Mouse (Mus musculus): ENCODE measurements around the gene Chd6. TPM values are rescaled to one million over a fixed set of nuclear protein-coding genes. Genes with fewer than 3 reads are reported as not detected.

The Chd6 gene
- polyA plus RNA-seq, 1 experiment: 5.4 TPM

GRCm38 (mm10) chr2:160918154-160918929, 190.5 kb downstream of the Chd6 start:
- peaks cover 10% of the 10 kb centered on the region for H3K9me3 ChIP-seq
- H3K36me3 ChIP-seq (replicated peaks; ENCODE audit: low read length): no peaks in the 10 kb centered on the region
- TF ChIP-seq GATA1 (IDR thresholded peaks at IDR 0.05; ENCODE audit: borderline replicate concordance, low read length) (no peak), FLI1 (IDR thresholded peaks at IDR 0.05; ENCODE audit: low read length) (no peak)
- peaks cover 65% of the 10 kb centered on the region for H3K27me3 ChIP-seq (replicated peaks)
- no peak overlapping the region for H3K4me3 ChIP-seq (replicated peaks)
- no peaks in the 10 kb centered on the region for H3K4me1 ChIP-seq

DNA sequence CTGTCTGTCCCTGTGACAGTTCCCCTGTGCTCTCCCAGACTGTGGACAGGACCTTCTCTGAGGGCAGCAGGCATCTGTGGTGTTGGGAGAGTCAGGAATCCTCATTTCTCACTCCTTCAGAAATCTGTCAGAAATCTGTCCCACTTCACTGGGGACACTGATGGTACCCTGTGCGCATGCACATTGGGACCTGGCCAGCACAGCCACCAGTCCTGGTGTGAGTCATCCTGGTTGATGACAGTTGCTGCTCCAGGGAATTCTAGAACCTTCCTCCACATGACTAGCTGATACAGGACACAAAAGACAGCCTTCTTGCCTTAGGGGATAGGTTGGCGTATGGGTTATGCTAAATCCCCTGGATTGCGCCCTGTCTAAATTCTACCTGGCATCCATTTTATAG, 191.6 kb downstream of the Chd6 start:
- Histone ChIP-seq H3K27me3 (replicated peaks) (peaks cover 69% of the 10 kb centered on the region), H3K4me1 (no peaks in the 10 kb centered on the region), H3K36me3 (replicated peaks; ENCODE audit: low read length) (no peaks in the 10 kb centered on the region), H3K9me3 (peaks cover 3% of the 10 kb centered on the region), H3K4me3 (replicated peaks) (no peak overlapping the region)
- TF ChIP-seq FLI1 (IDR thresholded peaks at IDR 0.05; ENCODE audit: low read length) (no peak), GATA1 (IDR thresholded peaks at IDR 0.05; ENCODE audit: borderline replicate concordance, low read length) (no peak)

- peaks cover 73% of the 10 kb centered on the region for H3K27me3 ChIP-seq (replicated peaks)
- no peaks in the 10 kb centered on the region for H3K9me3 ChIP-seq
- no peak overlapping the region for H3K4me3 ChIP-seq (replicated peaks)
- H3K4me1 ChIP-seq: peaks cover 4% of the 10 kb centered on the region; the same call in 1 of the 2 replicates
- H3K36me3 ChIP-seq (replicated peaks; ENCODE audit: low read length): no peaks in the 10 kb centered on the region
- TF ChIP-seq GATA1 (IDR thresholded peaks at IDR 0.05; ENCODE audit: borderline replicate concordance, low read length) (no peak), FLI1 (IDR thresholded peaks at IDR 0.05; ENCODE audit: low read length) (no peak)
Measured at GRCm38 (mm10) chr2:160916714-160917113, 192.2 kb downstream of the Chd6 start.

GRCm38 (mm10) chr2:160915821-160916610, 192.9 kb downstream of the Chd6 start:
- TF ChIP-seq GATA1 (IDR thresholded peaks at IDR 0.05; ENCODE audit: borderline replicate concordance, low read length) (no peak), FLI1 (IDR thresholded peaks at IDR 0.05; ENCODE audit: low read length) (no peak)
- peaks cover 6% of the 10 kb centered on the region; the same call in 1 of the 2 replicates for H3K4me1 ChIP-seq
- H3K36me3 ChIP-seq (replicated peaks; ENCODE audit: low read length): no peaks in the 10 kb centered on the region
- no peaks in the 10 kb centered on the region for H3K9me3 ChIP-seq
- peak overlapping the region; percentile 3 for H3K4me3 ChIP-seq (replicated peaks)
- peaks cover 79% of the 10 kb centered on the region for H3K27me3 ChIP-seq (replicated peaks)

DNA sequence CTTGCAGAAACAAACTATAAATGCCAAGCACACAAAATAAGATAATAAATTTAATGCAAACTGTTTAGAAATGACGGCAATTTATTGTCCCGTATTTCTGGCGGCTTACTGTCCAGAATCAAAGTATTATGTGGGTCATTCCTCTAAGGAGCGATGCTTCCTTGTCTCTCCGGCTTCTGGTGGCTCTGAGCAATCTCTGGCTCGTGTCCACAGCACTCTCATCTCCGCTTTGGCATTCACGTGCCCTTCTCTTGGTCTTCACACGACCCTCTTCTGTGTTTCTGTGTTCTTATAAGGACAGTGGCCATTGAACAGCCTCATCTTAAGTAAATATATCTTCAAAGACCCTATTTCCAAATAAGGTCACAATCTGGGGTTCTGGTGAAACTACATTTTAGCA, 194.2 kb downstream of the Chd6 start:
- Histone ChIP-seq H3K4me1 (peaks cover 6% of the 10 kb centered on the region; the same call in 1 of the 2 replicates), H3K36me3 (replicated peaks; ENCODE audit: low read length) (no peaks in the 10 kb centered on the region), H3K4me3 (replicated peaks) (no peak overlapping the region), H3K9me3 (no peaks in the 10 kb centered on the region), H3K27me3 (replicated peaks) (peaks cover 83% of the 10 kb centered on the region)
- TF ChIP-seq GATA1 (IDR thresholded peaks at IDR 0.05; ENCODE audit: borderline replicate concordance, low read length) (no peak), FLI1 (IDR thresholded peaks at IDR 0.05; ENCODE audit: low read length) (no peak)

- H3K9me3 ChIP-seq: no peaks in the 10 kb centered on the region
- H3K4me1 ChIP-seq: peaks cover 6% of the 10 kb centered on the region; the same call in 1 of the 2 replicates
- no peak within 1 kb of the TSS for H3K4me3 ChIP-seq (replicated peaks)
- H3K27me3 ChIP-seq (replicated peaks): peaks cover 93% of the 10 kb centered on the region
- no peaks in the 10 kb centered on the region for H3K36me3 ChIP-seq (replicated peaks; ENCODE audit: low read length)
- TF ChIP-seq GATA1 (IDR thresholded peaks at IDR 0.05; ENCODE audit: borderline replicate concordance, low read length) (no peak), FLI1 (IDR thresholded peaks at IDR 0.05; ENCODE audit: low read length) (no peak)
Measured at GRCm38 (mm10) chr2:160912231-160912671, 196.6 kb downstream of the Chd6 start, which contains the start of gene Emilin3. TSS of gene Emilin3 (minus strand) at chr2:160912328.

DNA sequence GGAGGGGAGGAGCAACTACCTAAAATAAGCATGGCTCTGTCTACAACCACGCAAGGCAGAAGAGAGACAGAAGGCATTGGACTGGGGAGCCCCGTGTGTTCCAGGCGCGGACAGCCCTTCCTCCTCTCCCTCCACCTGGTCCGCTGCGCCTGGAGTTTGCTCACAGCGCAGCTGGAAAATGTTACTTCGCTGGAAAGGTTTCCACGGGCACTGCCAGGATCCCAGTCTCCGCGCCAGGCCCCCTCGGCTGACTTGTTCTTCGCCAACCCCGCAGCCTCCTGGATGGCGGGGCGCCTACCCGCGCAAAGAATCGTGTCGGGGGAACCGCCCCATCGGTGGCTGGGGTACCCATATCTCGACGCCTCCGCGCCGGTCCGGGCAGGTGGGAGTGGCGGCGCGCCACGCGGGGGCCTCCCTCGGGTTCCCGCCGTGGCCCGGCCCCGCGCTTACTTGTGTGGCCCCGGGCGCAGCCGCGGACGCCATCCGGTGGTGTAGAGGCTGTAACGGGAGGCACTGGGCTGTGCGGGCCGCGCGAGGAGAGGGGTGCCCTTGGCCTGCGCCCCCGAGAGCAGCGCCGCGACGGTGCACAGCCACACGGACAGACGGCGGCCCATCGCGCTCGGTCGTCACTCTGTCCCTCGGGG, 197.2 kb downstream of the Chd6 start:
- H3K4me1 ChIP-seq: peaks cover 6% of the 10 kb centered on the region; the same call in 1 of the 2 replicates
- H3K4me3 ChIP-seq (replicated peaks): no peak overlapping the region
- no peaks in the 10 kb centered on the region for H3K9me3 ChIP-seq
- TF ChIP-seq GATA1 (IDR thresholded peaks at IDR 0.05; ENCODE audit: borderline replicate concordance, low read length): no peak
- TF ChIP-seq FLI1 (IDR thresholded peaks at IDR 0.05; ENCODE audit: low read length): no peak
- H3K36me3 ChIP-seq (replicated peaks; ENCODE audit: low read length): no peaks in the 10 kb centered on the region
- peaks cover 92% of the 10 kb centered on the region for H3K27me3 ChIP-seq (replicated peaks)

DNA sequence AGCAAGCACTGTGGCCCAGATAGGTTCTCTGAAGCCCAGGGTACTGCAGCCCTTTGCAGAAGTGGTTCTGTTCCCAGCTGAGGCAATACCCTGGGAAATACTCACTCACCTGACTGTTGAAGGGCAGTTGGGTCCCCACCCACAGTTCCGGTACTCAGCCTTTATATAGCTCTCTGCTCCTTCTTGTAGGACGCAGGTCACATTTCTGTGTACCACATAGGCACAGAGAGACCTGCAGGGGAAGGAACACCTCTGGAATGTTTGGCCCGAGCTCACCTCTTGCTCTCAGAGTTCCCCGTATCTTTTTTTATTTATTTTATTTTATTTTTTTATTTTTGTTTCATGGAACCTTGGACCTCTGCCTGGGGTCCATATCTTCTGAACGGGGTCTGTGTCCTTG, 198.2 kb downstream of the Chd6 start:
- TF ChIP-seq GATA1 (IDR thresholded peaks at IDR 0.05; ENCODE audit: borderline replicate concordance, low read length) (no peak), FLI1 (IDR thresholded peaks at IDR 0.05; ENCODE audit: low read length) (no peak)
- no peaks in the 10 kb centered on the region for H3K36me3 ChIP-seq (replicated peaks; ENCODE audit: low read length)
- peaks cover 87% of the 10 kb centered on the region for H3K27me3 ChIP-seq (replicated peaks)
- H3K4me3 ChIP-seq (replicated peaks): no peak overlapping the region
- peaks cover 6% of the 10 kb centered on the region; the same call in 1 of the 2 replicates for H3K4me1 ChIP-seq
- H3K9me3 ChIP-seq: no peaks in the 10 kb centered on the region

- Histone ChIP-seq H3K27me3 (replicated peaks) (peaks cover 88% of the 10 kb centered on the region), H3K4me3 (replicated peaks) (no peak overlapping the region), H3K9me3 (no peaks in the 10 kb centered on the region), H3K4me1 (peaks cover 6% of the 10 kb centered on the region; the same call in 1 of the 2 replicates), H3K36me3 (replicated peaks; ENCODE audit: low read length) (no peaks in the 10 kb centered on the region)
- no peak for TF ChIP-seq FLI1 (IDR thresholded peaks at IDR 0.05; ENCODE audit: low read length)
Measured at GRCm38 (mm10) chr2:160908607-160909006, 200.3 kb downstream of the Chd6 start.
